Mouse (Mus musculus) erythroid progenitor cell, adult 5-6 weeks (primary cell): ENCODE measurements around the gene Stx1a. TPM values are rescaled to one million over a fixed set of nuclear protein-coding genes. Genes with fewer than 3 reads are reported as not detected.

Experiments used
- ATAC-seq: replicated peaks from 2 replicates; pipeline ENCODE4 v1.8.0; 2016; ENCODE audit warnings: moderate number of reproducible peaks, mild to moderate bottlenecking, moderate TSS enrichment, inconsistent platforms; ENCODE audit not compliant: poor library complexity, low FRiP score, severe bottlenecking
- total RNA-seq, 2 experiments: library from RNA; stranded (forward) in 1 of 2; stranded (reverse) in 1 of 2; fragments of 150-400 nt in 1 of 2; fragments of 186-747, 209-891 nt in 1 of 2; gene quantifications; 2 replicates each; pipeline versions ENCODE4 v1.2.3 to v1.2.4; 2015 to 2017; ENCODE audit warnings: low replicate concordance in 2 of 2

Gene Stx1a
- total RNA-seq, 2 experiments from 2014 or later, result not detected

DNA sequence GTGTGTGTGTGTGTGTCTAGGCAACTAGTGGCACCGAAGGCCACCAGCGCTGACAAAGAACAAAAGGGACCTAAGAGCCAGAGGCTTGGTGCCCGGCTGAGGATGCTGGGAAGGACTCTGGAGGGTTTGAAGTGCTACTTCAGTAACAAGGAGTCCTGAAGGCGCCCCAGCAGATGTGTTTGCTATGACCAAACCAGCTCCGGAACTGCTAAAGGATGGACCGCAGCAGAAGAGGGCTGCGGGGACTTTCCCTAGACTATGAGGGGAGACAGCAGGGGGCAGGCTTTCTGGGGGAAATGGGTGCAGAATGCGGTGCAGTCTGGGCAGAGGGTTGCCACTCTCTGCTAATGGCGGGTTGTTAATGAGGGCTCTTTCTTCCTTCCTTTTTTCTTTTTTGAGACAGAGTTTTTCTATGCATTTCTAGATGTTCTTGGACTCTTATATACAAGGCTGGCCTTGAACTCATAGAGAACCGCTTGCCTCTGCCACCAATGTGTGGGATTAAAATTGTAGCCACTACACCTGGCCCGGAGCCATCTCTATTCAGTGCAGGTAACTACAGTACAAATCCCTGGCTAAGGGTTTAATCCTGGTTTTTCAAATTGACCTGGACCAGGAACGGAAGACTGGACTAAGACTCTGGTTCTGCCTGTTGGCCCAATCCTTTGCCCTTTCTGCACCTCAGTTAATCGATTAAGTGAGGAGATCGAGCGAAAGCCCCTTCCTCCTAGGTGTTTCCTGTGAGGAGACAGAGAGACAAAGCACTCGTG is 15.3 kb upstream of the Stx1a start:
- no peak for ATAC-seq

GRCm38 (mm10) chr5:135008671-135009589 is 14.4 kb upstream of the Stx1a start, which contains the start of gene Abhd11:
Gene Abhd11 (plus strand): TSS chr5:135009152.
- peak; percentile 83 for ATAC-seq

DNA sequence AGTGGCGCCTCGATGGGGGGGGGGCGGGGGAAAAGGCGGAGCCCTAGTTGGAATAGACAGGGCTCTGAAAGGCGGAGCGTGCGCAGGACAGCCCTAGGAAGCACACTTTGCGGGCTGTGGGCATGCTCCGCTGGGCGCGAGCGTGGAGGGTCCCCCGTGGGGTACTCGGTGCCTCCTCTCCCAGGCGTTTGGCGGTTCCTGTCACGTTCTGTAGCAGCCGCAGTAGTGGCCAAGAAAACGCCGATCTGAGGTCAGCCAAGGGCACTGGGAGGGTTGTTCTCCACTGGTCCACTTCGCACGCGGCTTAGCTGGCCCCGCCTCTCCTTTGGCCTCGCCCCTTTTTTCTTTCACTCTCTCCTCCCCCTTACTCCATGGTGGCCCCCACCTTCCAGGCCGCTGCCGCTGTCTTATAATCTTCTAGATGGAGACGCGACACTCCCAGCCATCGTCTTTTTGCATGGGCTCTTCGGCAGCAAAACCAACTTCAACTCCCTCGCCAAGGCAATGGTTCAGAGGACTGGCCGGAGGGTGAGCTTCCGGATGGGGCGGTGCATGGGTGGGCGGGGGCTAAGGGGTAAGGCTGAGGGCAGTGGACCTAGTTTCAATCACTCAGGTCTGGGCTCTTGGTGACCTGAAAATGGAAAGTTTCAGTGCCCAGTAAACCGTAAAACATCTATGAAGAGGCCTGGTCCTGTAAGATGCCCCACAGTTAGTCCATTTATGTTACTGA is 13.5 kb upstream of the Stx1a start:
- peak; percentile 64 for ATAC-seq

DNA sequence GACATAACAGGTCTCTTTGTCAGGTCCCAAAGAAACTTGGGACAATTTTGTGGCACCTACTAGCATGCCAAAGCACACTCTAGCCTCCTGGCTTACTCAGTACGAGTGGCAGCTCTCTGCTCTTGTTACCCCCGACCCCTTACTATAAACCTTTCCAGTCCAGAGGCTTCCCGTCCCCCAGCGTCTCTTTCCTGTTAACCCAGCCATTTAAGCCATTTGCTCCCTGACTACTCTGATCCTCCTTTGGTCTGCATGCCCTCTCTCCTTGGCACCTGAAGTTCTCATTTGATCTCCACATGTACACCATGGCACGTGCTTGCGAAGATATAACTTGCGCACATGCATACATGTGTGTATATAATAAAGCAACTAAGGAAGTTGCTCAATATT is 13.0 kb upstream of the Stx1a start:
- ATAC-seq, result no peak

DNA sequence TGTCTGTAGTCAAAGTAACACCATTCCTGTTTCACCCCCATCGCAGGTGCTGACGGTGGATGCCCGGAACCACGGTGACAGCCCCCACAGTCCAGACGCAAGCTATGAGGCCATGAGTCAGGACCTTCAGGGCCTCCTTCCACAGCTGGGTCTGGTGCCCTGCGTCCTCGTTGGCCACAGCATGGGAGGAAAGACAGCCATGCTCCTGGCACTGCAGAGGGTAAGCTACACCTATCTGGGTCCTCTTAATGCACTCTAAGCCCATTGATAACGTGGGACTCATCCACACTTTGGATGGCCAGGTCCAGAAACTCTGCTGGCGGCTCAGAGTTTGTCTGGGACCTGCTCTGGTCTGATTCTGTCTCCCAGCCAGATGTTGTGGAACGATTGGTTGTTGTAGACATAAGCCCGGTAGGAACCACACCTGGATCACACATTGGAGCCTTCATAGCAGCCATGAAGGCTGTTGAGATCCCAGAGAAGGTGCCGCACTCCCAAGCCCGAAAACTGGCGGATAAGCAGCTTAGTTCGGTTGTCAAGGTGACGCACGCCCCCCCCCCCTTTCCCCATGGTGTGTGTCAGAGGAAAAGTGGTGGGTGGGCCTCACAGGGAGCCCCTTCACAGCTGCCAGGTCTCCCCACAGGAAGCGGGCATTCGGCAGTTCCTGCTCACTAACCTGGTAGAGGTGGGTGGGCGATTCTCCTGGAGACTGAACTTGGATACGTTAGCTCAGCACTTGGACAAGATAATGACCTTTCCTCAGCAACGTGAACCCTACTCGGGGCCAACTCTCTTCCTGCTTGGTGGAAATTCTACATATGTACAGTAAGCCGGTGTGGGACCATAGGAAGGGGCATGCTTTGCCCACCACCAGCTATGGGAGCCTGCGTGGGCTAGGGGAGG is 12.2 kb upstream of the Stx1a start:
- ATAC-seq, result no peak

DNA sequence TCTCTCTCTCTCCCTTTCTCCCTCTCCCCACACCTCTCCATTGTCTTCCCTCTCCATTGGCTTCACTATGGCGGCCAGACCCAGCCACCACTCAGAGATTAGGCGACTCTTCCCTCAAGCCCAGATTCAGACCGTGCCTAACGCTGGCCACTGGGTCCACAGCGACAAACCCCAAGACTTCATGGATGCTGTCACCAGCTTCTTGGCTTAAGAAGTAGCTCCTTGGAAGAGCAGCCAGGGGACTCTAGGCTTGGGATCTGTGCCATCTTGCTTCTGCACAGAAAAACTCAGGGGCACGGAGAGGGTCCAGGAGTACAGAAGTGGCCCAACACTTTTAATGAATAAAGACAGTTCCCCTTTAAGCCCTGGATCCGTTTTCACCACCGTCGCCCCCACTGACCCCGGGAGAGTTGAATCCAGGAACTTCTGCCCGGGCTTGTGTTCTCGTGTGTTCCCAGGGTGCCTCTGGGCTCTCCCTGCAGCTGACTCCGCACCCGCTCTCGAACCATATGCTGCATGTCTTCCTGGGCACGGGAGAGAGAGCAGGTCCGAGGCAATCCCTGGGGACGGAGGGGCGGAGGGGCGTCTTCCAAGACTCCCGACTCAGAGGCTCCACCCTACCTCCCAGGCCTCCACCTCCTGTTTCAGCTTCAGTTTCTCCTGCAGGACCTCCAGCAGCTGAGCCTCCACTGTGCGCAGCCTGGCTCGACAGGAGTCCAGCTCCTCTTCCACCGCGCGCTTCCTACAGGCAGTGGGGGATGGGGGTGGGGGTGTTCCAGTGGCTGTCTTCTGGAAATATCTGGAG is 11.3 kb upstream of the Stx1a start:
- ATAC-seq, result no peak

DNA sequence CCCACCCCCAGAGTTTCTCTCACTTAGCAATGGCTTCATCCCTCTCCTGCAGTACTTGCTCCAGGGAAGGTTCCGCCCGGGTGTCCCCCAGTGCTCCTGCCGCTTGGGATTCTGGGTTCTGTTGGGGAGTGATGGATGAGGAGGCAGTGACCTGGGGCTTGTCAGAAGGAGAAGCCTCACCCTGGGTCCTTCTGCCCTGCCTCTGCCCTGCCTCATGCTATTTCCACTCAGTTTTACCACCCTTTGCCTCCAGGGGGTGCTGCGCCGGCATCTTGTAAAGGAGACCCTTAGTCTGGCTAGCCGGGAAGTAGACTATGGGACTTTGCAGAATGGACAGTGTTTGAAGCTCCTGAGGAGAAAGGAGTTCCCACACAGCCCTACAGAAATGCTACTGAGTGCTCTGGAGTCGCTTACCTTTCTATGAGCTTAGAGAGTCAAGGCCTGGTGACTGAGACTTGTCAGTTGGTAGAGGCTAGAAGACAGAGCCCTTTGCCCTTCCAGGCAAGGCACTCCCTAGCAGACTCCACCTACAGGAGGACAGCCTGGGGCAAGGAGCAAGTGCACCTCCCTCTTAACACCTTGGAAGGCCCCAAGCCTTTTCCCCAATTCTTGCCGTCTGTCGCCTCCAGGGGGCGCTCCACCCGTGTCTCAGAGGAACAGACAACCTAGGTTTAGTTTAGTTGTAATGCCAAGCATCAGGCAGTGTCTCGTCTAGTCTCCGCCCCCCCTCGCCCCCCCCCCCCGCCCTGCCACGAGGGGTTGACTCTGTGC is 10.4 kb upstream of the Stx1a start:
- no peak for ATAC-seq

DNA sequence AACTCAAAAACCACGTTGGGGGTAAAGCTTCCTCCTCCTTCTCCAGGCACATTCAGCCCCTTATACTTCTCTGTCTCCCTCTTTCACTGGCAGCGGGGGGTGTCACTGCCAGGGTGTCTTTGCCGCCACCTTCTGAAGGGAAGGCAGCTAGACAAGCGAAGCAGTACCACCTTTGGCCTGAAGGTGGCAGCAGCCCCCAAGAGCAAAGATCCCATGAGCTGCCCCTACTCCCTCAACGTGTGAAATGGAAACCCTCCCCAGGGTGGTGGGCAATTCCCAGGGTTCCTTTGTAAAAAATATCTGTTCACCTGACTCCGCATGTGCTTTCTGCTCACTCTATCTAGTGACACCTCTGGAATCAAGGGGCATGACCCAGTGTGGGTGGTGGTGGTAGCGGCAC is 7.8 kb upstream of the Stx1a start:
- ATAC-seq, result peak; percentile 79

DNA sequence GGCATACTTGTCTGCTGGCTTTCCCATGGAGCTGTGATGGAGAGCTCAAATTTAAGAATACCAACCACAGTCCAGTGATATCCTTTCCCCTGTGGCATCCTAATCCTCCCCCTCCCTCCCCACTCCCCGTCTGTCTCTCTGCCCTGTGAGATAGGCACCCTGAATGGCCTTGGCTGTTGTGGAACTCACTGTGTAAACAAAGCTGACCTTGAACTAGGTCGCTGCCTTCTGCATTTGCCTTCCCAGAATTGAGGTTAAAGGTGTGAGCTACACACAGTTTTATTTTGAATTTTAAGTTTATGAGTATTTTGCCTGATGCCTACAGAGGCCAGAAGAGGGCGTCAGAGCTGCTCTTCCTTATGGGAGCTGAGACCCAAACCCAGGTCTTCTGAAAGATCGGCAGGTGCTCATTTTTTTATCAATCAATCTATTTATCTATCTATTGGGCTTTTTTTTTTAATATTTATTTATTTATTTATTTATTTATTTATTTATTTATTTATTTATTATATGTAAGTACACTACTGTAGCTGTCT is 7.0 kb upstream of the Stx1a start:
- ATAC-seq, result no peak

GRCm38 (mm10) chr5:135021814-135022213 is 1.5 kb upstream of the Stx1a start:
- ATAC-seq, result no peak

DNA sequence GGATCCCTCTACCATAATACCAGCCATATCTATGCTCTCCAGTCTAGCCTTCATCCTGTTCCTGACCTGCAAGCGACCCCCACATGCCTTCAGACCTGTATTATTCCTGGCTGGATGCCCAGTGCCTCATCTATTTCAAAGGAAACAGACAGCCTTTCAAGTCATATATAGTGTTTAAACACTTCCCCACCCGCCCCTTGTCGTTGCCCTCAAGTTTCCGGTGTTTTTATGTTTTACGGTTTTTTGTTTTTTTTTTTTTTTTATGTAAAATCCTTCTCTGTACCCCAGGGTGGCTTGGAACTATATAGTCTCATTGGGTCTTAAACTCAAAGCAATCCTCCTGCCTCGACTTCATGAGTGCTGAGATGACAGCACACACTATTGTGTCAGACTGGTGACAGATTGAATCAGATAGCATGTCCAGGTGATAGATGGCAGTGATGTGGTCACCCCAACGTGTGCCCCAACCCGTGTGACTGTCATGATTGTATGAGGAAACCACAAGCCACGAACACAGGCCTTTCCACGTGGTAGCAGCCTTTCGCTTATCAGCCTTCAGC is 1.5 kb downstream of the Stx1a start:
- ATAC-seq, result no peak

DNA sequence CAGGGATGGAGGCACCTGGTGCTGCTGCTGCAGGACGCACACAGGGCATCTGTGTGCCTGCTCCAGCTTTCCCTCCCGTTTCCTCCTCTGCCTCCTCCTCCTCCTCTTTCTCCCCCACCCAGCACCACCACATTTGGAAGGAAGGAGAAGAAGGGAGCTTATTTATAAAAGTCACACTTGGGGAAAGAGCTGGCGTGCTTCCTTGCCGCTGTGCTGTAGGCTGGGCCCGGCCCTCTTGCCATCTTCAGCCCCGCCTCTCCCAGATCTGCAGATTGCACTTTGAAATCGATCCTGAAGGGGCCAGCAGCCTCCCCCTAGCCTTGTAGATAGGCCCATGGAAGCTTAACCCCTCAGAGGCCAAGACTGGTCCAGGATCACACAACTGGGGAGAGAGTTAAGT is 2.6 kb downstream of the Stx1a start:
- no peak for ATAC-seq

DNA sequence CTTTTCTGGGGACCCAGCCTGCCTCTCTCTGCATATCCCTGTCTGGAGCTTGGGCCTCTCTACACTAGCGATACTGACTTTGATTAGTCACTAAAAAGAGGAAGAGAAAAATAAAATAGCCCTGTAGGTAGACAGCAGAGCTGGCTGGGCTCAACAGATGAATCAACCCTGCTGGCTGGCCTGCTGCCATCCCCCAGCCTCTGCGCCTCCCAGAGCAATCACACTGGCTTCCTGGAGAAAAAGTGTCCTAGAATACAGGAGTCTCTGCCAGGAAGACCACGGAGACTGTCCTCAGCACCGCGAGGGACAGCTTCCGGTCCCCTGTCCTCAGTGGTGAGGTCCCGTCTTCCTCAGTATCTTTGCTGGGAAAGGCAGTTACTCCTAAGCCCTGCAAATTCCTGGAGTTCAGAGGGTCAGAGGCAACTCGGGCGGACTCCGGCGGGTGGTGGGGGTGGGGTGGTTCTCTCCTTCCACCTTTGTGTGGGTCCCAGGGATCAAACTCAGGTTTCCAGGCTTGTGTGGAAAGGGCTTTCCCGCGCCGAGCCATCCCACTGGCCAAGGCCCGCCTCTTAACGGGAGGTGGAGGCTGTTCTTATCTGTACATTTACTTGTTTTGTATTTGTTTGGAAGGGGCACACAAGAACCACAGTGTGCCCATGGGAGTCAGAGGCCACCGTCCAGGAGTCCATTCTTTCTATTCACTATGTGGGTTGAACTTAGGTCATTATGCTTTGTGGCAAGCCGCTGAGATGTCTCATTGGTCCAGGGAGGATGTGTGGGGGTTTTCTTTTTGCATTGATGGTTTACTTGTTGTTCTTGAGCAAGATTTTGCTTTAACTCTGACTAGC is 5.9 kb downstream of the Stx1a start:
- ATAC-seq, result no peak

- ATAC-seq, result no peak
Measured at GRCm38 (mm10) chr5:135032581-135032980, 9.3 kb downstream of the Stx1a start.

DNA sequence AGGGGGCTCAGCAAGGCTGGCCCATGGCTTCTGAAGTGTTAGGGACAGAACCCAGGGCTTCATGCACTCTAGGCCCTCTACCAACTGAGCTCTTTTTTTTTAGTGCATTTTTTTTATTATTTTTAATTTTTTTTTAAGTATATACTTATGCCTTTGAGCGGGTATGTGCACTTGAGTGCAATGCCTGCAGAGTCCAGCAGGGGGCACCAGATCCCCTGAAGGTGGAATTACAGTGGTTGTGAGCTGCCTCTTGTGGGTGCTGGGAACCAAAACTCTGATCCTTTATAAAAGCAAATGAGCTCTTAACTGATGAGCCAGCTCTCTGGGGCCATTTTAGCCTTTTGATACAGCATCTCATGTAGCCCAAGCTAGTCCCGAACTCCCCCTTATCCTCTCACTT is 11.3 kb downstream of the Stx1a start:
- ATAC-seq, result no peak

- no peak for ATAC-seq
Measured at GRCm38 (mm10) chr5:135035608-135036359, 12.5 kb downstream of the Stx1a start.
